In the genomic region with DNA sequence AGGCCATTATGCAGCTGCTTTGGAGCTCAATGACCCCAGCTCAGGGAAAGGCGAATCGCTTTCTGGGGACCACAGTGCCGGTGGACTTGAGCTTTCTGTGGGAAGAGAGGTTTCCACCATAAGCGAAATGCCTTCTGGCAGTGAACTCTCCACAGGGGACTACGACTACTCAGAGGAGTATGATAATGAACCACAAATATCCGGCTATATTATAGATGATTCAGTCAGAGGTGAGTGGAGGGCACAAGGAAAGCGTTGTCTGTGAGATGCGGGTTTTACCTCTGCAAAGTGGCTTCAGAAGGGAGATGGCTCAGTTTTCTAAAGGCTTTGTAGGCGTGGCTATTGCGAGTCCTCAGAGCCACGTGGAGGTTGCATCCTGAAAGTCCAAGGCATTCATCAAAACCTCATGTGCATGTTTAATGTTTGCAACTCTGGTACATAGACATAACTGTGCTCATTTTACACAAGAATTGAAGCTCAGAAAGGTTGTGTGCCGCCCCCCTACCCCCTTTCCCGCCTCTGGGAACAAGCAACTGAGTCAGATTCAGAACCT, we compare ENCODE assay signal across 30 mouse cellular contexts. TPM values are rescaled to one million over a fixed set of nuclear protein-coding genes. Genes with fewer than 3 reads are reported as not detected.
DNase-seq lines count a peak whose midpoint lies in the region; ATAC-seq and TF ChIP-seq lines count a peak whose summit lies in the region.
"Had no signal": no experiment of that assay in that cellular context is flagged by ENCODE, and none has a peak within 500 bp of the region (broad histone marks: within the 10 kb centered on the region; RNA-seq: fewer than 3 reads in every experiment).

No protein-coding gene starts in this region.

- no peaks in the 10 kb centered on the region for H3K36me3 ChIP-seq in intestine, postnatal 0 days (ENCODE audit: control insufficient read depth, insufficient read depth)
- H3K36me3 ChIP-seq in intestine, embryonic 15.5 days: no peaks in the 10 kb centered on the region
- H3K36me3 ChIP-seq in myocyte (ENCODE audit: control insufficient read depth, insufficient read depth): peaks cover 13% of the 10 kb centered on the region
- no peaks in the 10 kb centered on the region for H3K36me3 ChIP-seq in forebrain, embryonic 14.5 days (ENCODE audit: control insufficient read depth, insufficient read depth, low read length)
- H3K36me3 ChIP-seq: G1E; liver, embryonic 12.5 days; midbrain, embryonic 12.5 days; stomach, embryonic 15.5 days had no signal

- TF ChIP-seq CTCF in intestine, postnatal 0 days (IDR thresholded peaks at IDR 0.05; ENCODE audit: low read depth): no peak

- ATAC-seq in intestine, postnatal 0 days: no peak
- ATAC-seq in intestine, embryonic 15.5 days: no peak
- ATAC-seq in forebrain, embryonic 14.5 days: no peak
- ATAC-seq: liver, embryonic 12.5 days; liver, postnatal 0 days had no signal

- H3K27me3 ChIP-seq in intestine, postnatal 0 days (replicated peaks; ENCODE audit: control insufficient read depth, insufficient read depth, low read length): no peaks in the 10 kb centered on the region
- peaks cover 10% of the 10 kb centered on the region; the same call in 1 of the 2 replicates for H3K27me3 ChIP-seq in intestine, embryonic 15.5 days (replicated peaks)
- H3K27me3 ChIP-seq in myocyte (ENCODE audit: control insufficient read depth, insufficient read depth, insufficient read length): no peaks in the 10 kb centered on the region
- H3K27me3 ChIP-seq in forebrain, embryonic 14.5 days (replicated peaks; ENCODE audit: control insufficient read depth, insufficient read depth, low read length): peaks cover 6% of the 10 kb centered on the region; the same call in 1 of the 2 replicates

- no peak overlapping the region for H3ac ChIP-seq in myocyte (ENCODE audit: control insufficient read depth, insufficient read length)

- peak overlapping the region; percentile 32 for H3K4me2 ChIP-seq in intestine, postnatal 0 days (replicated peaks; ENCODE audit: low read depth)
- H3K4me2 ChIP-seq in intestine, embryonic 15.5 days (replicated peaks): no peak overlapping the region
- peak overlapping the region; percentile 92 for H3K4me2 ChIP-seq in myocyte (ENCODE audit: low read depth)
- no peak overlapping the region for H3K4me2 ChIP-seq in forebrain, embryonic 14.5 days (ENCODE audit: low read length)
- H3K4me2 ChIP-seq: hindbrain, embryonic 14.5 days; liver, embryonic 12.5 days; midbrain, embryonic 12.5 days; stomach, embryonic 15.5 days had no signal

- H3K27ac ChIP-seq in intestine, postnatal 0 days (ENCODE audit: low read depth, low read length): no peak overlapping the region
- H3K27ac ChIP-seq in intestine, embryonic 15.5 days: no peak overlapping the region
- no peak overlapping the region for H3K27ac ChIP-seq in forebrain, embryonic 14.5 days (ENCODE audit: low read depth, low read length)
- H3K27ac ChIP-seq: hindbrain, embryonic 14.5 days; liver, embryonic 12.5 days; midbrain, embryonic 12.5 days; stomach, embryonic 15.5 days had no signal

- WGBS in intestine, postnatal 0 days: 64% methylated on average over 13 of the region's 13 CpGs
- WGBS in intestine, embryonic 15.5 days: 57% methylated on average over 13 of the region's 13 CpGs
- WGBS in forebrain, embryonic 14.5 days: 58% methylated on average over 13 of the region's 13 CpGs

- H3K4me1 ChIP-seq in intestine, postnatal 0 days (replicated peaks; ENCODE audit: control insufficient read depth, insufficient read depth, low read length): no peaks in the 10 kb centered on the region
- peaks cover 4% of the 10 kb centered on the region; the same call in 1 of the 2 replicates for H3K4me1 ChIP-seq in intestine, embryonic 15.5 days (replicated peaks)
- no peaks in the 10 kb centered on the region for H3K4me1 ChIP-seq in forebrain, embryonic 14.5 days (ENCODE audit: control insufficient read depth, insufficient read depth, low read length)
- H3K4me1 ChIP-seq: liver, embryonic 12.5 days had no signal

- intact Hi-C loops in gastrocnemius, postnatal 36 days (cut with DNase I): no loop called here

- no peaks in the 10 kb centered on the region for H3K9me3 ChIP-seq in intestine, postnatal 0 days (ENCODE audit: control insufficient read depth)
- H3K9me3 ChIP-seq in intestine, embryonic 15.5 days: no peaks in the 10 kb centered on the region
- no peaks in the 10 kb centered on the region for H3K9me3 ChIP-seq in forebrain, embryonic 14.5 days (replicated peaks; ENCODE audit: control insufficient read depth, low read length)
- H3K9me3 ChIP-seq: G1E; liver, embryonic 12.5 days; midbrain, embryonic 12.5 days; stomach, embryonic 15.5 days had no signal

- no peak for TF ChIP-seq POLR2A in myocyte (IDR thresholded peaks at IDR 0.05; ENCODE audit: insufficient read length, low read depth)

- H3K9ac ChIP-seq in intestine, postnatal 0 days (ENCODE audit: low read depth, low read length): no peak overlapping the region
- H3K9ac ChIP-seq in intestine, embryonic 15.5 days: no peak overlapping the region
- no peak overlapping the region for H3K9ac ChIP-seq in forebrain, embryonic 14.5 days (ENCODE audit: low read length)
- H3K9ac ChIP-seq: hindbrain, embryonic 14.5 days; liver, embryonic 12.5 days; liver, postnatal 0 days; midbrain, embryonic 12.5 days; stomach, embryonic 15.5 days had no signal

- peak; percentile 5 for DNase-seq in thymus, postnatal 4 days
- DNase-seq in thymus, postnatal 25 days: no peak
- DNase-seq in forebrain, embryonic 14.5 days (ENCODE audit: low spot score): no peak
- DNase-seq in gastrocnemius, postnatal 36 days: no peak
- DNase-seq: adrenal gland, postnatal 14 days; cerebellum, adult 11 months; cerebellum, adult 9-11 months; embryo, embryonic 11 days; gastrocnemius, postnatal 10 days; heart, postnatal 14 days; kidney, adult 18-20 months; kidney, postnatal 4 days; layer of hippocampus, postnatal 36 days; left cerebral cortex, postnatal 4 days; liver, postnatal 0 days; lung, postnatal 36 days; right cerebral cortex, postnatal 25 days; thymus, adult 18-20 months; thymus, postnatal 36 days had no signal

- peaks cover 10% of the 10 kb centered on the region for H3K79me2 ChIP-seq in myocyte (ENCODE audit: control insufficient read depth, insufficient read depth)

- H3K4me3 ChIP-seq in intestine, postnatal 0 days (ENCODE audit: low read depth, low read length): no peak overlapping the region
- H3K4me3 ChIP-seq in intestine, embryonic 15.5 days (replicated peaks): no peak overlapping the region
- H3K4me3 ChIP-seq in myocyte: peak overlapping the region; percentile 57
- no peak overlapping the region for H3K4me3 ChIP-seq in forebrain, embryonic 14.5 days (ENCODE audit: low read depth, low read length)
- H3K4me3 ChIP-seq: erythroblast, embryonic 14.5 days; liver, embryonic 12.5 days; megakaryocyte, embryonic 14.5 days; midbrain, embryonic 12.5 days; stomach, embryonic 15.5 days had no signal

TF ChIP-seq in myocyte, 11 proteins besides CTCF, POLR2A, EP300 and RAD21:
- TF ChIP-seq USF1 (IDR thresholded peaks at IDR 0.05; ENCODE audit: low read depth) (peak; percentile 50), POLR2AphosphoS2 (IDR thresholded peaks at IDR 0.05; ENCODE audit: insufficient read length, low read depth) (no peak), MYOG (IDR thresholded peaks at IDR 0.05; ENCODE audit: control insufficient read depth in 1 of 3, insufficient read depth in 1 of 3, insufficient read length in 2 of 3, low read depth in 2 of 3) (no peak)

RNA-seq across cellular contexts. Expression of a gene that starts 1.6 kb away (rescaled TPM):
- 7.5 and 18.0 TPM in 2 replicates for polyA plus RNA-seq in intestine, postnatal 0 days (2015; fragmentation: Nextera tagmentation; extraction: Ambion mirVana)
- polyA plus RNA-seq in intestine, embryonic 15.5 days (2015; fragmentation: Nextera tagmentation; extraction: Ambion mirVana): 5.4 and 5.9 TPM in 2 replicates
- polyA plus RNA-seq in myocyte (2012; fragmentation: generic; extraction: Trizol): 21.9 TPM
- polyA plus RNA-seq in forebrain, embryonic 14.5 days (2014; fragmentation: Nextera tagmentation; extraction: Ambion mirVana): not detected in 2 replicates
- total RNA-seq in gastrocnemius, postnatal 36 days (2021): not detected
- total RNA-seq: adrenal gland, postnatal 14 days; G1E; gastrocnemius, postnatal 10 days; granulocyte monocyte progenitor cell, adult 5-6 weeks; heart, postnatal 14 days; layer of hippocampus, postnatal 36 days; left cerebral cortex, postnatal 4 days had no signal
- polyA plus RNA-seq: erythroblast, embryonic 14.5 days; G1E; liver, embryonic 12.5 days; liver, postnatal 0 days; midbrain, embryonic 12.5 days had no signal

Comparison
In these comparisons a context has a peak if more than half of its experiments do, and no peak if none do; other contexts are left out.
1. H3K4me2 ChIP-seq: peak in intestine, postnatal 0 days (single experiment) and myocyte (single experiment); none in intestine, embryonic 15.5 days (single experiment) and forebrain, embryonic 14.5 days (single experiment).